Mouse (Mus musculus) ovary, postnatal 36 days (tissue): Measurements from ENCODE around the gene Jak2.

Source experiments
- DNase-seq: peaks from one replicate; pipeline ENCODE4 v3.0.0; 2022; ENCODE audit warnings: low spot score, mixed read lengths

Gene Jak2

DNA sequence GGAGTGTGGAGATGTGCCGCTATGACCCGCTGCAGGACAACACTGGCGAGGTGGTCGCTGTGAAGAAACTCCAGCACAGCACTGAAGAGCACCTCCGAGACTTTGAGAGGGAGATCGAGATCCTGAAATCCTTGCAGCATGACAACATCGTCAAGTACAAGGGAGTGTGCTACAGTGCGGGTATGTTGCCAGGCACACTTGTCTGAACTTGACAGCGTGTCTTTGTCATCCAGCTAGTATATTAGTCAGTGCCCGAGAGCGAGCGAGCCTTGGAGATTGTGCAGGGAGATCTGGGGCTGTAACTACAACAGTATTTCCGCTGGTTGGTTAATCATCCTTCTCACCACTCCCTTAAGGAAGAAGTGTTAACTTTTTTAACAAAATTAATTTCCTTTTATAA, 49.3 kb downstream of the Jak2 start:
- no peak for DNase-seq

GRCm38 (mm10) chr19:29302119-29302518, 50.5 kb downstream of the Jak2 start:
- no peak for DNase-seq

DNA sequence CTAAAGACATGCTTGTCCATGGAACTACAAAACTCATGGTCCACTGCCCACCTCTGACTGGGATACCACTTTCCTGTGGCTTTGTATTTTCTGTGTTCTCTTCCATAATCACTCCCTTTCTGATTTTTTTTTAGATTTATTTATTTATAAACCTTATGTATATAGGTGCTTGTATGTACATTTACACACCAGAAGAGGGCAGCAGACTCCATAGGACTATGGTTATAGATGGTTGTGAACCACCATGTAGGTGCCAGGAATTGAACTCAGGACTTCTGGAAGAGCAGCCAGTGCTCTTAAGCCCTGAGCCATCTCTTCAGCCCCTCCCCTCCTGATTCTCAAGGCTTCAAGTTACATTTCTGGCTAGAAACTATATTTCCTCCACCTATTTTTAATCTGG, 57.2 kb downstream of the Jak2 start:
- no peak for DNase-seq

GRCm38 (mm10) chr19:29311791-29312190, 60.2 kb downstream of the Jak2 start:
- DNase-seq: no peak

- no peak for DNase-seq
Measured at GRCm38 (mm10) chr19:29312661-29313060, 61.0 kb downstream of the Jak2 start.

- no peak for DNase-seq
Measured at GRCm38 (mm10) chr19:29323416-29324049, 71.9 kb downstream of the Jak2 start.

- DNase-seq: peak; percentile 74
Measured at GRCm38 (mm10) chr19:29325053-29325851, 73.6 kb downstream of the Jak2 start, which contains the start of gene Insl6. TSS of gene Insl6 (minus strand) at chr19:29325356.

GRCm38 (mm10) chr19:29325852-29326180, 74.2 kb downstream of the Jak2 start:
- DNase-seq: no peak

DNA sequence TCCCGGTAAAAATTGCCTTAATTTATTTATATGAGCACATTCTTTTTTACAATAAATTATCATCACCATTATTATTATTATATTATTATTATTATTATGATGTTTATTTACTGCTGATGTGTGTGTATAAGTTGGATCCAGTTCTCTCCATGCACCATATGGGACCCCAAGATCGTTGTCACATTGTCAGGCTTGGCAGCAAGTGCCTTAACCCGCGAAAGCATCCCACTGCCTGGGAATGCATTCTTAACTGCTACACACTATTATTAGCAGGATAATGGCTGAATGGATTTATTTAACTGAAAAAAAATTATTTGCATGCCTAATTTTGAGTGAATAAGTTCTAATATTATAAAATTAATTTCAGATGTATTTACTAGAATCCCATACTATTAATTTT, 74.8 kb downstream of the Jak2 start:
- DNase-seq: no peak

- no peak for DNase-seq
Measured at GRCm38 (mm10) chr19:29326822-29327552, 75.4 kb downstream of the Jak2 start.

GRCm38 (mm10) chr19:29334068-29334745, 82.6 kb downstream of the Jak2 start, which contains the start of gene Rln1:
TSS of gene Rln1 (minus strand) at chr19:29334670.
- peak; percentile 31 for DNase-seq

- no peak for DNase-seq
Measured at GRCm38 (mm10) chr19:29336624-29337023, 85.0 kb downstream of the Jak2 start.

DNA sequence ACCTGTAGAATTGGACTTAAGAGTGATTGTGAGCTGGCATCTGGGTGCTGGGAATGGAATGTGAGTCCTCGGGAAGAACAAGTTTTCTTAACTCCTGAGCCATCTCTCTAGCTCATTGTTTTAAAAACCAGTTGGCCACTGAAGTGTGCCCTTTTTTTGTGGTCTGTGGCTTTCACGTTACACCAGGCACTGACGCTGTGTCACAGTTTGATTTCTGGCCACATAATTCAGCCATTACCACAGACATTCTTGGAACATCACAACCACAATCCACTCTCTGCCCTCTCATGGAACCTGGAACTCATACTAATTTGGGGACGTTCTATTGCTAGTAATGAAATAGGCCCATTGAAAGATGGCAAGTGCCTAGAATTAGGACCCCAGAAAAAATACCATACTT, 89.4 kb downstream of the Jak2 start:
- no peak for DNase-seq

DNA sequence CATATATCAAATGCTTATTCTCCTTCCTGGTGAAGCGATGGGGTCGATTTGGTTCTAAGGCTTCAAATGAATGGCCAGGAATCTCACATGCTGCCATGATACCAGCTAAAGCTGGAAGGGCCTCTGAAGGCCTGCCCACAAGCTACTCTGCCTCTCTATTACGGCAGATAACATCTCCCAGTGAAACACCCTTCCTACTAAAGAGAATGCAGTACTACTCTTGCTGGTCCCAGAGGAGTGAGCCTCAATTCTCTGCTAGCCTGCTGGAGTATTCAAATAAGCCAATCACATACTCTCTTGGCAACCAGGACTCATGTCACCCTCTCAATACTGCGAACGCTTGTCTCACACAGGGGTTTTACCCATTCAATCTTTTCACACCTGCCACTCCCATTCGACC, 90.7 kb downstream of the Jak2 start:
- no peak for DNase-seq

DNA sequence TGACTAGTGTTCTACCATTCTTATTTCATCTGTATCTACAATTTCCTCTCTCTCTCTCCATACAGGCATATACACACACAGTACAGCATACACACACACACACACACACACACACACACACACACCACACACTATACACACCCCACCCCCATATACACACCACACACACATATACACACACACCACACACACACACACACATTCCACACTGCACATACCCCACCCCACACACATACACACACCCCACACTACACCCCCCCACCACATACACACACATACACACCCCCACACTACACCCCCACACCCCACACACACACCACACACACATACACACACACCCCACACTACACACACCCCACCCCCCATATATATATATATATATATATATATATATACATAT, 93.2 kb downstream of the Jak2 start:
- no peak for DNase-seq

DNA sequence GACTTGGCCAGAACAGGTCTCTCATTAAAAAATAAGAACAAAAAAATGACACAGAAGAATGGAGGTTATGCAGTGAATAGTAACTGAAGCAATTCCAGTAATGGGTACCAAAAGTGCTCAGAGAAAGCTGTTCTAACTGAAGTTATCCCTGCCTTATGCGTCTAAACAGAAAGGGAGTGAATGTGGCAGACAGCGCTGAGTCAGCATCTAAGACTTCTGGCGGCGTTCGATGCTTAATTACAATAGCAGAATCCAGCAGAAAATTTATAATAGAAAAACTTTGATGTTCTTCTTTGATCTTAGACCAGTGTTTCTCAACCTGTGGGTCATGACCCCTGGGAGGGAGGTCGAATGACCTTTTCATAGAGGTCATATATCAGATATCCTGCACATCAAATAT, 94.0 kb downstream of the Jak2 start:
- DNase-seq: no peak

GRCm38 (mm10) chr19:29350991-29351390, 99.4 kb downstream of the Jak2 start:
- DNase-seq: no peak

GRCm38 (mm10) chr19:29354895-29355877, 103.6 kb downstream of the Jak2 start:
- DNase-seq: peak; percentile 85

DNA sequence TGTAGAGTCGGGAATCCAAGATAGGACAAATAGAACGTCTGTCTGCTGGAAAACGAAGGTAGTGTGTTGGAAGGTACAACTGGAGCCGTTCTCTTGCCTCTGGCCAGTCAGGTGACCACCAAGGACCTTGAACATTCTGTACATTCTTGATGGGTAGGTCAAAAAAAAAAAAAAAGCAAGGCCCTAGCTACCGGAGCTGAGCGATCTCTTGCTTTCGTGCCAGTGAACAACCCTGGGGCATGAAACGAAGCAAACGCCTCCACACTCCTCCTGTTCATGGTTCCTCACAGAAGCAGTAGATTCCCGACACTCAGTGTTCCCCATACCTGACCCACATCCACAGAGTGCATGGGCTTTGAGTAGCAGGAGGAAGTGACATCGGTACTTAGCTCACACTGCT, 104.7 kb downstream of the Jak2 start:
- DNase-seq: no peak

GRCm38 (mm10) chr19:29360251-29360650, 108.6 kb downstream of the Jak2 start:
- no peak for DNase-seq

- peak; percentile 86 for DNase-seq
Measured at GRCm38 (mm10) chr19:29361468-29362130, 110.0 kb downstream of the Jak2 start.
